Mouse (Mus musculus): ENCODE data around the gene Tbc1d4. TPM values are rescaled to one million over a fixed set of nuclear protein-coding genes. Genes with fewer than 3 reads are reported as not detected.

Tbc1d4 gene
- polyA plus RNA-seq, 1 experiment from 2014 or later = 11.1 TPM

DNA sequence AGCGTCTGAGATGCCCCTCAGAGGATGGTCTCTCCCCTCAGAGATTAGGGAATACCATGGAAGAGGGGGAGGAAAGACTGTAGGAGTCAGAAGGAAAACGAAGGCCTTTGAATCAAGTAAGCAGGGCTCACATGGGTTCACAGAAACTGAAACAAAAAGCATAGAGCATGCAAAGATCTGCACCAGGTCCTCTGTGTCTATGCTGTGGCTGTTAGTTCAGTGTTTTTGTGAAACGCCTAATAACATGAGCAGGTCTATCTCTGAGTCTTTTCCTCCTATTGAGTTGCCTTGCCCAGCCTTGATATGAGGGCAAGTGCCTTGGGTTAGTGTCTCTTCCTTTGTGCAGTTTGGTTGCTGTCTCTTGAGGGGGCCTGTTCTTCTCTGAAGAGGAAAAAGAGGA lies 49.5 kb downstream of the Tbc1d4 start:
- H3K27me3 ChIP-seq = no peaks in the 10 kb centered on the region
- no peak overlapping the region for H3K27ac ChIP-seq
- no peaks in the 10 kb centered on the region for H3K36me3 ChIP-seq
- no peak overlapping the region for H3K4me2 ChIP-seq (replicated peaks)
- 77% methylated on average over 3 of the region's 3 CpGs for WGBS
- no peaks in the 10 kb centered on the region for H3K9me3 ChIP-seq
- no peaks in the 10 kb centered on the region for H3K4me1 ChIP-seq
- no peak overlapping the region for H3K4me3 ChIP-seq
- H3K9ac ChIP-seq = no peak overlapping the region
- no peak for ATAC-seq (ENCODE audit: insufficient number of reproducible peaks, insufficient read depth, low FRiP score, low TSS enrichment)

- H3K9me3 ChIP-seq = no peaks in the 10 kb centered on the region
- H3K27me3 ChIP-seq = no peaks in the 10 kb centered on the region
- H3K36me3 ChIP-seq = no peaks in the 10 kb centered on the region
- ATAC-seq (ENCODE audit: insufficient number of reproducible peaks, insufficient read depth, low FRiP score, low TSS enrichment) = no peak
- H3K4me2 ChIP-seq (replicated peaks) = no peak overlapping the region
- H3K4me3 ChIP-seq = no peak overlapping the region
- no peaks in the 10 kb centered on the region for H3K4me1 ChIP-seq
- no peak overlapping the region for H3K27ac ChIP-seq
- H3K9ac ChIP-seq = no peak overlapping the region
- WGBS = 85% methylated on average over 20 of the region's 20 CpGs
Observed at GRCm38 (mm10) chr14:101548885-101549573, 60.0 kb downstream of the Tbc1d4 start.

- Histone ChIP-seq H3K4me1 (0 out of 2 replicates have a peak, but pooled peaks cover 2% of the 10 kb centered on the region), H3K9ac (no peak overlapping the region), H3K4me3 (no peak overlapping the region), H3K27me3 (no peaks in the 10 kb centered on the region), H3K36me3 (no peaks in the 10 kb centered on the region), H3K27ac (no peak overlapping the region), H3K4me2 (replicated peaks) (no peak overlapping the region), H3K9me3 (no peaks in the 10 kb centered on the region)
- WGBS = 70% methylated on average over 9 of the region's 9 CpGs
- no peak for ATAC-seq (ENCODE audit: insufficient number of reproducible peaks, insufficient read depth, low FRiP score, low TSS enrichment)
Observed at GRCm38 (mm10) chr14:101541863-101542262, 67.1 kb downstream of the Tbc1d4 start.

GRCm38 (mm10) chr14:101541141-101541540 lies 67.8 kb downstream of the Tbc1d4 start:
- 0 out of 2 replicates have a peak, but pooled peaks cover 2% of the 10 kb centered on the region for H3K4me1 ChIP-seq
- H3K27ac ChIP-seq = no peak overlapping the region
- no peak overlapping the region for H3K9ac ChIP-seq
- no peaks in the 10 kb centered on the region for H3K27me3 ChIP-seq
- no peak overlapping the region for H3K4me3 ChIP-seq
- no peak overlapping the region for H3K4me2 ChIP-seq (replicated peaks)
- H3K9me3 ChIP-seq = no peaks in the 10 kb centered on the region
- WGBS = 85% methylated on average over 5 of the region's 5 CpGs
- ATAC-seq (ENCODE audit: insufficient number of reproducible peaks, insufficient read depth, low FRiP score, low TSS enrichment) = no peak
- H3K36me3 ChIP-seq = no peaks in the 10 kb centered on the region

DNA sequence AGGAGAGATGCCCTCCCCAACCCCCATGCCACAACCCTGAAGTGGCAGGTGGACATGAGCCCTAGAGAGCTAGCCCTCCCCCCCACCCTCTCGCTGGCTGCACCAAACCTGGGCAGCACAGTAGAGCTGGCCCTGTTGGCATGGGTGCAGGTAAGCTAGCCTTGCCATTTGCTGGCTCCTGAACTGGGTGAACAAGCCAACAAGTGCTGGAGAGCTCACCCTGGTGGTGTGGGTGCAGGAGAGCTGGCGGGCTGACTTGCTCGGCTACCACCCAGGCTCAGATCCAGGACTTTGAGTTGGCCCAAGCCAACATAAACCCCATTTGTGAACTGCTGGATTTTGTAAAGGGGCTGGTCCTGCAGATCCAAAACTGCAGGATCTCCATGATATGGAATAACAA lies 68.5 kb downstream of the Tbc1d4 start:
- H3K27ac ChIP-seq = no peak overlapping the region
- H3K9me3 ChIP-seq = no peaks in the 10 kb centered on the region
- H3K4me1 ChIP-seq = 0 out of 2 replicates have a peak, but pooled peaks cover 2% of the 10 kb centered on the region
- no peaks in the 10 kb centered on the region for H3K36me3 ChIP-seq
- H3K9ac ChIP-seq = no peak overlapping the region
- whole genome bisulfite sequencing = 95% methylated on average over 3 of the region's 3 CpGs
- H3K4me2 ChIP-seq (replicated peaks) = no peak overlapping the region
- no peak overlapping the region for H3K4me3 ChIP-seq
- no peak for ATAC-seq (ENCODE audit: insufficient number of reproducible peaks, insufficient read depth, low FRiP score, low TSS enrichment)
- H3K27me3 ChIP-seq = no peaks in the 10 kb centered on the region

- Histone ChIP-seq H3K27ac (no peak overlapping the region), H3K4me1 (0 out of 2 replicates have a peak, but pooled peaks cover 2% of the 10 kb centered on the region), H3K36me3 (no peaks in the 10 kb centered on the region), H3K9ac (no peak overlapping the region), H3K4me3 (no peak overlapping the region), H3K4me2 (replicated peaks) (no peak overlapping the region), H3K27me3 (no peaks in the 10 kb centered on the region), H3K9me3 (no peaks in the 10 kb centered on the region)
- ATAC-seq (ENCODE audit: insufficient number of reproducible peaks, insufficient read depth, low FRiP score, low TSS enrichment) = no peak
- WGBS = 56% methylated on average over 2 of the region's 2 CpGs
Observed at GRCm38 (mm10) chr14:101537906-101538305, 71.1 kb downstream of the Tbc1d4 start.

GRCm38 (mm10) chr14:101537413-101537812 lies 71.6 kb downstream of the Tbc1d4 start:
- Histone ChIP-seq H3K9me3 (no peaks in the 10 kb centered on the region), H3K4me3 (no peak overlapping the region), H3K9ac (no peak overlapping the region), H3K27ac (0 out of 2 replicates have a peak overlapping the region, but pooled peaks have one; percentile 26), H3K27me3 (no peaks in the 10 kb centered on the region), H3K4me1 (0 out of 2 replicates have a peak, but pooled peaks cover 2% of the 10 kb centered on the region), H3K36me3 (no peaks in the 10 kb centered on the region), H3K4me2 (replicated peaks) (no peak overlapping the region)
- ATAC-seq (ENCODE audit: insufficient number of reproducible peaks, insufficient read depth, low FRiP score, low TSS enrichment) = 0 out of 2 replicates have a peak, but pooled peaks have one; percentile 47
- 62% methylated on average over 1 of the region's 1 CpGs for WGBS

DNA sequence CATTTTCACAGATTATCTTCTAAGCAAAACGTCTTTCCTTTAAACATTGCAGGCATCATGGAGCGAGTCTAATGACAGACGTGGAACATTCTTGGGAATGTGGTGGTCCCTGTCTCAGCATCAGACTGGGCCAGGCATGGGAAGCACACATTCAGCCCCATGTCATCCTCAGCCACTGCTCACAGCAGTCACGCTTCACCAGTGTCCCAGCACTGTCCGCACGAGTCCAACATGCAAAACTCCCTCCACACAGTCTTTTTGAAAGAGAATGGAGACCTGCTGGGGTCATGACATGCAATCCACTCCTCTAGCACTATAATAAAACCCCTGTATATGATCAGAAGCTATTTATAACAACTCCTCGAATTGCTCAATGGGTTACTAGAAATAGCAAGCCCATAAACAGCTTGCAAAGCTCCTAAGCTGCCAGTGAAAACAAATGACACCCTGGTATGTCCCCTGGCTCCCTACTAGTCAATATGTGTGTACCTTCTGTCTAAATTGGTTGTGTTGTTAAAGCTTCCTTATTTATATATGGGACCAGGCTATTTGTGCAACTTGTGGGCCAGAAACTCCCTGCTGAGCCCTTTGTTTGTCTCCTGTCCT lies 76.8 kb downstream of the Tbc1d4 start:
- H3K4me3 ChIP-seq = no peak overlapping the region
- no peaks in the 10 kb centered on the region for H3K27me3 ChIP-seq
- H3K36me3 ChIP-seq = no peaks in the 10 kb centered on the region
- H3K4me1 ChIP-seq = no peaks in the 10 kb centered on the region
- 73% methylated on average over 7 of the region's 7 CpGs for WGBS
- no peak overlapping the region for H3K9ac ChIP-seq
- H3K9me3 ChIP-seq = no peaks in the 10 kb centered on the region
- H3K27ac ChIP-seq = no peak overlapping the region
- ATAC-seq (ENCODE audit: insufficient number of reproducible peaks, insufficient read depth, low FRiP score, low TSS enrichment) = no peak
- no peak overlapping the region for H3K4me2 ChIP-seq (replicated peaks)

- no peaks in the 10 kb centered on the region for H3K27me3 ChIP-seq
- H3K4me2 ChIP-seq (replicated peaks) = no peak overlapping the region
- no peaks in the 10 kb centered on the region for H3K36me3 ChIP-seq
- no peaks in the 10 kb centered on the region for H3K4me1 ChIP-seq
- H3K9me3 ChIP-seq = no peaks in the 10 kb centered on the region
- 67% methylated on average over 2 of the region's 2 CpGs for WGBS
- H3K9ac ChIP-seq = no peak overlapping the region
- H3K27ac ChIP-seq = no peak overlapping the region
- no peak overlapping the region for H3K4me3 ChIP-seq
- ATAC-seq (ENCODE audit: insufficient number of reproducible peaks, insufficient read depth, low FRiP score, low TSS enrichment) = no peak
Observed at GRCm38 (mm10) chr14:101530455-101530854, 78.5 kb downstream of the Tbc1d4 start.

GRCm38 (mm10) chr14:101529194-101529593 lies 79.8 kb downstream of the Tbc1d4 start:
- H3K36me3 ChIP-seq = no peaks in the 10 kb centered on the region
- H3K9ac ChIP-seq = no peak overlapping the region
- no peak overlapping the region for H3K27ac ChIP-seq
- no peaks in the 10 kb centered on the region for H3K4me1 ChIP-seq
- WGBS = 82% methylated on average over 6 of the region's 6 CpGs
- no peak overlapping the region for H3K4me2 ChIP-seq (replicated peaks)
- no peak overlapping the region for H3K4me3 ChIP-seq
- no peaks in the 10 kb centered on the region for H3K27me3 ChIP-seq
- ATAC-seq (ENCODE audit: insufficient number of reproducible peaks, insufficient read depth, low FRiP score, low TSS enrichment) = no peak
- no peaks in the 10 kb centered on the region for H3K9me3 ChIP-seq

- WGBS = 75% methylated on average over 11 of the region's 11 CpGs
- Histone ChIP-seq H3K4me2 (replicated peaks) (no peak overlapping the region), H3K27me3 (no peaks in the 10 kb centered on the region), H3K9me3 (no peaks in the 10 kb centered on the region), H3K9ac (no peak overlapping the region), H3K27ac (no peak overlapping the region), H3K4me3 (no peak overlapping the region), H3K36me3 (no peaks in the 10 kb centered on the region), H3K4me1 (no peaks in the 10 kb centered on the region)
- no peak for ATAC-seq (ENCODE audit: insufficient number of reproducible peaks, insufficient read depth, low FRiP score, low TSS enrichment)
Observed at GRCm38 (mm10) chr14:101527420-101527996, 81.5 kb downstream of the Tbc1d4 start.

DNA sequence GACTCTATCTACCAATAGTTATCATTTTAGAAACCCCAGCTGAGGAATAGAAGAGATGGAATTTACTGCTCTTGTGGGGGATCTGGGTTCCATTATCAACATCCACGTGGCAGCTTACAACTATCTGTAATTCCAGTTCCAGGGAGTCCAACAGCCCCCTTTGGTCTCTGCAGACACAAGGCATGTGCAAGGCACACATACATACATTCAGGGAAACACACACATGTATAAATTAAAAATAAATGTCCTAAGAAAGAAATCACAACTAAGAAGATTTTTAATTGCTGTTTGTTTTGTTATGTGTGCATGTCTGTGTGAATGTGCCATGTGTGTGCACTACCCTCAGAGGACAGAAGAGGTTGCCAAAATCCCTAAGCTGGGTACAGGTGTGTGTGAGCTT lies 82.5 kb downstream of the Tbc1d4 start:
- Histone ChIP-seq H3K9me3 (no peaks in the 10 kb centered on the region), H3K27me3 (no peaks in the 10 kb centered on the region), H3K9ac (no peak overlapping the region), H3K4me1 (no peaks in the 10 kb centered on the region), H3K4me2 (replicated peaks) (no peak overlapping the region), H3K36me3 (no peaks in the 10 kb centered on the region), H3K4me3 (no peak overlapping the region), H3K27ac (no peak overlapping the region)
- WGBS = 43% methylated on average over 1 of the region's 1 CpGs
- no peak for ATAC-seq (ENCODE audit: insufficient number of reproducible peaks, insufficient read depth, low FRiP score, low TSS enrichment)
